Mouse (Mus musculus): ENCODE measurements at regions not wholly inside any gene's neighbourhood (a gene's known extent, or its start where the extent isn't known, plus 50 kb on each side); places are given as distances from the start of the nearest gene placed in this dataset.

DNA sequence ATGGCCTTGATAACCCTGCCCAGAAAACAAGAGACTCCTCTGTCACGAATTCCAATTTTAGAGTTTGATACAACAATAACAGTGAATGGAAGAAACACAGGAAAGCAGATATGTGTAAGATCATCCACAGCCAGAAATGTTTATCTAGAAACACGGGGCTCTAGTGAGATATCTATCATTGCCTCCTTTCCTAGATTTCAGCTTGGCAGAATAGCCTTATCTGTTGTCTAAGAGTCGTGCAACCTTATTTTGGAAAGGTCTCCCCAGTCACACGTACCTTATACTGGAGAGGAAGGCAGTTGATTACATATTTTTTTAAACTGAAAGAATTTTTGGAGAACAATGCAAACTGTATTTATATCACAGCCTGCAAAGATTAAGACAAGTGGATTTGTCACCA is 61.6 kb downstream of the Gm10295 start:
- DNase-seq (ENCODE audit: low spot score) = no peak

DNA sequence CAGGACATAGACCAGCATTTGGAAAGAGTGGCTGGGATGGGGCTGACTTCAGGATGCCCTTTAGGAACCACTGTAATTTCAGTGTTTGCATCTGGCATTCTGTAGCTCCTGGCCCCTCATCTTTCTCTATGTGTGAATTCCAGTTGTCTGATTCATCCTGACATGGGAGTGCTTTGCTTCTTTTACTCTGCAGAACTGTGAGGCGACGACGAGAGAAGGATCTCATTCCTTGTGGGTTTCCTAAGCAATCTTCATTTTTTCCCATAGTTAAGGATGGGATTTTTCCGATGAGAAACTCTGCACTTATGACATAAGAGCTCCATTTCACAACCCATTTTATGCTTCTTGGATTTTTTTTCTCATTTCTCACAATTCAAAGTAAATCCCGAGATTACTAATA is 62.0 kb downstream of the Gm10295 start:
- no peak for DNase-seq (ENCODE audit: low spot score)

DNA sequence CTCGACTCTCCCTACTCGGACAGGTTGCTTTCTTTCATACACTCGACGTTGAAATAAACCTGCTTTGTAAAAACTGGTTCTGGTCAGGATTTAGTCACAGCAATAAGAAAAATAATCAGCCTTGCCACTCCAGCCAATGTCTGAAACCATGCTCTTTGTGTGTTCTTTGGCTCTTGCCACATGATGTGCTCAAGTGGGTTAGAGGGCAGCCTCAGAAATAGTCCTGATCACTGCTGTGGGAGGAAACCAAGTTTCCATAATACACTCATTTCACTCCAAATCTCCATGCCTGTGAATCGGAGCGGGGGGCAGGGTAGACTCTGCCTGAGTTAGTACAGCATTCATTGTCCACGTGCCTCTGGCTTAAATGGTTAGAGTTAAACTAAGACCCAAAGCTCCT is 63.8 kb downstream of the Gm10295 start:
- DNase-seq (ENCODE audit: low spot score) = peak; percentile 62

- no peak for DNase-seq (ENCODE audit: low spot score)
Measured at GRCm38 (mm10) chr7:71284246-71284645, 67.0 kb downstream of the Gm10295 start.

- no peak for DNase-seq (ENCODE audit: low spot score)
Measured at GRCm38 (mm10) chr7:71283419-71283818, 67.9 kb downstream of the Gm10295 start.

DNA sequence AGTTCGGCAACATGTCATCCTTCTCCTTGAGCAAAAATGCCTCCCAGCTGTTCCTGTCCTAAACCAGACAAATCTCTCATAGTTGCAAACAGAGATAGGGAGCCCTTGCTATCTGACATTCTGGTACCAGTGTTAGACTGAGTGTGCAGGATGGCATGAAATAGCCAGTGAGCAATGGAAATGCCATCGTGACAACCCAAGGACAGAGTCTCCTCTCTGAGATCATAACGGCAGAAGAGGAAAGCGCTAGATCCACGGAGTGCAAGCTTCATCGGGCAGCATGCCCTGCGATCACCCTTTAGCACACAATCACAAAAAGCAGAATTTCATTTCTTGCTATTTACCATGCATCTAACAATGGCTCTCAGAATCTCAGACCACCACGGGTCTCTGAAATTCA is 85.2 kb downstream of the Gm10295 start:
- DNase-seq (ENCODE audit: low spot score) = no peak

- DNase-seq (ENCODE audit: low spot score) = peak; percentile 58
Measured at GRCm38 (mm10) chr7:71264115-71264514, 87.2 kb downstream of the Gm10295 start.

DNA sequence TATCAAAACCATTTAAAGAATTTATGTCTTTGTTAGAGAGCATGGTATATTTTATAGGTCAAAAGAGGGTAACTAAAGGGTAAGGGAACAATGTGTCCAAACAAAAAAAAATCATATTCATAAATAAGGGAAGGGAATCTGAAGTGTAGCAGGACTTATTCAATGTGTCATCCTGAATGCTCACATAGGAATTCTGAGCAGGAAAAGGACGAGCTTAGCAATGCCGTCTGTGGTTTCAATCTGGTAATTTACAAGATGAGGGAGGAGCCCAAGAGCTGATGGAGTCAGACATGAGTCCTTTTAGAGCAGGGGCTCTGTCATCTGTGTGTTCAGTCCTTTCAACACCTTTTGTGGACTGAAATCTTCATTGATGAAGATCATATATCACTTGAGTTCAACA is 101.6 kb downstream of the Gm10295 start:
- DNase-seq (ENCODE audit: low spot score) = no peak

GRCm38 (mm10) chr7:71249216-71249615 is 102.1 kb downstream of the Gm10295 start:
- no peak for DNase-seq (ENCODE audit: low spot score)

DNA sequence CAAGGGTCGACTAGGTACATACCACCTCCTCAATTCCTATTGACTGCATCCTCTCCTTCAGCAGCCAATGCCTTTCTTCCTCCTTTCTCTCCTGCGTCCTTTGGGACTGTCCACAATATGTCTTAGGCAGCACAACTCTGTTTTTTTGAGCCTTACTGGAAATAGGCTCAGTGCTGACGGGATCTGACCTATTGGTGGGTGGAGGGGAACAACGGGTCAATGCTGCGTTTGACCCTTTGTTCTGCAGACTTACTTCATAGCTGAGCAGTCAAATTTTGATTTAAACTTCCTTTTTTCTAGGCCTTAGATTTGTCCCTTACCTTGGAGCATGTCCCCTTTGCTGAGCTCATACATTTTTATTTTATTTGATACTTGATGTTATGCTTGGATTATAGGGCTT is 103.4 kb downstream of the Gm10295 start:
- DNase-seq (ENCODE audit: low spot score) = no peak

DNA sequence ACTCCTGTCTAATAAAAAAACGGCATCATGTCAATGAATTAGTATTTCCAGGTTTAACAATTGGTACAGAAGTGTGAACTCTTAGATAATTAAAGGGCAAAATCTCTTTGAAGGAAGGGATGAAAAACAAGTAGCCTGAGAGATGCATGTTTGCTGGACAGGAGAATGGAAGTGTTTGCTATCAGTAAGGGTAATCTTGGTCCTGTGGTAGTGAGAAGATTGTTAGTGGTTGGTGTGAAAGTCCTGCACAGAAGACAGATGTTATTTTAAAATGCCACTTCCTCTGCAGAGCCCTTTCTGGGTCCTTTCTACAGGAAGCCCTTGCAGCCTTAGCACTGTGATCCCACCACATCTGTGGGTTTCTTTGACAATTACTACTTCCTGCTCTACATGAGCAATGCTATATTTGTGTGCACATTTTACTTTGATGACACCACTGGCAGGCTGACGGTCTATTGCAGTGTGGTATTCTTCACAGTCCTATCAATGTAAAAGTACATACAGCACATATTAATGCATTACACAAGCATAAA is 108.8 kb downstream of the Gm10295 start:
- DNase-seq (ENCODE audit: low spot score) = no peak

- DNase-seq (ENCODE audit: low spot score) = no peak
Measured at GRCm38 (mm10) chr7:71239207-71239606, 112.1 kb downstream of the Gm10295 start.

DNA sequence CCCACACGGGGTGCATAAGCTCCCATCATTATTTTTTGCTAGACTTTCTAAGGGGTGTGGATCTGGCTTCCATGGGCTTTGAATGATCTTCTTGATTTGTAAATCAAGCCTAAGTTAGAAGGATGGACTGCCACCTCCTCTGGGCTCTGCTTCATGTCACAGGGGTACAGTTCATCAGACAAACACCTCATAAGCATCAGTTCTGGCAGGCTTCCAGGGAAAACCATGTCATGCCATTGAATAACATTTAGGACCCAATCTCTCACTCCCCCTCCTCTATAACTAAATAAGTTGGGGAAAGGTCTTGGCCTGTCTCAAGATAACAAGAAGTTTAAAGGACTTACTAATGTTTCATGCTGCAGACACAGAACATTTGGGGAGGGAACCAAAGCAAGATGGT is 115.0 kb downstream of the Gm10295 start:
- DNase-seq (ENCODE audit: low spot score) = no peak

DNA sequence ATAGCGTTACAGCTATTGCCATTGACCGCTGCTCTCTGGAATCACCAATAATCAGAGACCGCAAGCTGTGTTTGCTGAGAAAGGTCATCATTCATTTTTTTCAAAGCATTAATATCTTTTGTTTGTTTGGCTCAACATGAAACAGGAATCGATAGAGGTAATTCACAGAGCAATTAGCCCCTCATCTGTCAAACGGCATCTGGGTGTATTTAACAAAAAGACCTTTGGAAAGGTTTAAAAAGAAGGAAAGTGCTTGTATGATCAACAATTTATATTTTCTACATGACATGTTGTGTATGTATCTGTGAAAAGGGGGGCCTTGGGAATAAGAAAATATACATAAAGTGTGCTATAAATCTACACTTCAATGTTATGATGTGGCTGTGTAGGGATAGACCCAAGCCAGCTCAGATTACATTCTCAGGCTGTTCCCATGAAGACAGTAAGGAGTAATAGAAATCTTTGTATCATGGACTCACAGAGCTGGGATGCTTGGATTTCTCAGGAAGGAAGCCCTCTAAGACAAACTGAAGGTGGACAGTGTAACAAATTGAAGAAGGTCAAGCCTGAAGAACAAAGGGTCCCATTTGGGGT is 117.0 kb downstream of the Gm10295 start:
- DNase-seq (ENCODE audit: low spot score) = no peak

DNA sequence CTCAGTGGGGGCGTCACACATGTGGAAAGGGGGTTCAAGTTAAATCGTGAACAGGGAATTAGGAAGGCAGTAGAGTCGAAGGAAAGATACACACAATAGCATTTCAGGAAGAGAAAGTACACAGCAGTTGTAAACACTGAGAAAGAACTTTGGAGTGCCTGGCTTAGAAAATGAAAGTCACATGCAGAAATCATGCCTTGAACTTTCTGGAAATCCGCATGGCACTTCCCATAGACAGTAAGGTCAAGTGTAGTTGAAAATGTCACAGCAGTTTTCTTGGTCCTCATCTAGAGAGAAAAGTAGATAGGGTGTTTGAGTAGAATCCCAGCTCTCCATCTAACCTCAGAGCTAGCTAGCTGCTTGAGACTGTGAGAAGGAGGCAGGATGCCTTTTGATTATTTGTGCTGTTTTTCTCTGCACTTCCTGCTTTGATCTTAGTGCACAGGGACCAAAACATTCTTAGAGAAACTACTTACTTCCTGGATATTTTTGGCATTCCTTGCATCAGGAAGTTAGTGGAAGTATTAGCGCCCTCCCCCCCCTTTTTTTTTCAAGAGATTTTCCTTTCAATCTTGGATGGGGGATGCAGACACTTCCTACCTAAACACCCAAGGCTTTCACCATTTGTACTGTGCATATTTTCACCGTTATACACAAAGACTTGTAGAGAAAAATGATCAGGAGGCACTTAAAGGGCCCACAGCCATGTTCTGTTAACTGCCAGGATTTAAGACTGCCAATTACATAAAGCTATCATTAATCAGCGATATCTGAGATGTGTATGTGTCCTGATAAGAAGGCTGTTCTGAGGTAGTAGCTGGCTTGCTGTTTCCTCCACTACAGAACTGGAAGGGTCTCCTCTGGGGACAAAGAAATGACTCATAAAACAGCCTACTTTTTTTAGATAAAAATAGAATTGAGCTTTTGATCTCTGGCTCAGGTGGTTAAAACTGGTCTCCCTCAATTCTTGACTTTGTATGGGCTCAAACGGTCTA is 118.2 kb downstream of the Gm10295 start:
- no peak for DNase-seq (ENCODE audit: low spot score)

DNA sequence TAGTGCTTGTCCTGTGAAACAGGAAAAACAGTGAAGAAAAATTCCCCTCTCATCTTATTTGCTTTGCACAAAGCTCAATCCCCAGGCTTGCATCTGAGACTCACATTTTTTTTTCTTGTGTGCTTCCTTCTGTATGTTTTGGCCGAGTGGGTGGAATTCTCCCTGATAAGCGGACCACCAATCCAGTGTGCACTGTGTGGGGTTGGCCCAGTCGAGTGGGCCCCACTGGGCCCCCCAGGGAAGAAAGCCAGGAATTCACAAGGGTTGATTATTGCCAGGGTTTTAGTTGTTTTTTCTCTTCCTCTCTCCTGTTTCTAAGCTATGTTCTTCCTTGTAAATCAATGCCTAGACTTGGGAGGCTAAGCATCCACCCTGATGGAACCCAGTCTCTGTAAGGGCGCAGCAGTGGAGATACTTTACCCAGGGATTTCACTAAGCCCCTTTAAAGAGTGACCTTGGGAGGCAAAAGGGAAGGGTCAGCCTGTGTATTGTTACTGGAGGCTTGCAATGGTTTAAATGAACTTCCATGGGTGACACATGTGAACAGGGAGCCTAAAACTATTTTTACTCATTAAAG is 120.3 kb downstream of the Gm10295 start:
- no peak for DNase-seq (ENCODE audit: low spot score)

GRCm38 (mm10) chr7:71229183-71229582 is 122.1 kb downstream of the Gm10295 start:
- no peak for DNase-seq (ENCODE audit: low spot score)

GRCm38 (mm10) chr7:71224320-71224865 is 126.9 kb downstream of the Gm10295 start:
- no peak for DNase-seq (ENCODE audit: low spot score)

- no peak for DNase-seq (ENCODE audit: low spot score)
Measured at GRCm38 (mm10) chr7:71223513-71224319, 127.6 kb downstream of the Gm10295 start.

GRCm38 (mm10) chr7:71217344-71217743 is 133.9 kb downstream of the Gm10295 start:
- no peak for DNase-seq (ENCODE audit: low spot score)

- DNase-seq (ENCODE audit: low spot score) = peak; percentile 21
Measured at GRCm38 (mm10) chr7:71216808-71217207, 134.5 kb downstream of the Gm10295 start.
